Mouse (Mus musculus): ENCODE measurements around the gene Dpysl4.

The Dpysl4 gene

DNA sequence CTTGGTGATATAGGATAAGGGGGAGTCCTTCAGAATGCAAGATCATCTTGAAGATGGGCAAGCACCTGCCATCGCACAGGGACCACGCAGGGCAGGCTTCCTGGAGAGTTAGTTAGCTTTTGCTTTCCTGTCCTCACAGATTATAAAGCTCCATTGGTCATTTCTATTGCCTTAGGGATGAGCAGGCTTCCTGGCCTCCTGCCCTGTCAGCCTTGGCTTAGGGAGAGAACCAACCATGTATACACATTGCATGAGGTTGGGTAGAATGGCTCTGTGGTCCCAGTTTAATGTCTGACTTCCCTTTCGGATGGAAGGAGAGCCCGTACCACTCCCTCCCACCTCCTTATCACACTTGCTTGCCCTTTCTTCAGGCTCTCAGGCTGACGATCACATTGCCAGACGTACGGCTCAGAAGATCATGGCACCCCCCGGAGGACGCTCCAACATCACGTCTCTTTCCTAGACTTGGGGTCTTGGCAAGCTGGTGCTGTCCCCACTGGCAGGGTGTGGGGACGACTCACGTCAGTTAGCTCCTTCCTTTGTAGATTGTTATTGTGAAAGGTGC, 14.8 kb downstream of the Dpysl4 start:
- DNase-seq: peak; percentile 53

GRCm38 (mm10) chr7:139101286-139101804, 15.5 kb downstream of the Dpysl4 start:
- DNase-seq: peak; percentile 52

GRCm38 (mm10) chr7:139101826-139102225, 16.0 kb downstream of the Dpysl4 start:
- peak; percentile 90 for DNase-seq

- DNase-seq: peak; percentile 61
These were observed 18.2 kb downstream of the Dpysl4 start for GRCm38 (mm10) chr7:139103960-139104381.

GRCm38 (mm10) chr7:139105076-139105475, 19.3 kb downstream of the Dpysl4 start:
- peak; percentile 48 for DNase-seq

- peak; percentile 93 for DNase-seq
These were observed 19.9 kb downstream of the Dpysl4 start for GRCm38 (mm10) chr7:139105705-139106104.

DNA sequence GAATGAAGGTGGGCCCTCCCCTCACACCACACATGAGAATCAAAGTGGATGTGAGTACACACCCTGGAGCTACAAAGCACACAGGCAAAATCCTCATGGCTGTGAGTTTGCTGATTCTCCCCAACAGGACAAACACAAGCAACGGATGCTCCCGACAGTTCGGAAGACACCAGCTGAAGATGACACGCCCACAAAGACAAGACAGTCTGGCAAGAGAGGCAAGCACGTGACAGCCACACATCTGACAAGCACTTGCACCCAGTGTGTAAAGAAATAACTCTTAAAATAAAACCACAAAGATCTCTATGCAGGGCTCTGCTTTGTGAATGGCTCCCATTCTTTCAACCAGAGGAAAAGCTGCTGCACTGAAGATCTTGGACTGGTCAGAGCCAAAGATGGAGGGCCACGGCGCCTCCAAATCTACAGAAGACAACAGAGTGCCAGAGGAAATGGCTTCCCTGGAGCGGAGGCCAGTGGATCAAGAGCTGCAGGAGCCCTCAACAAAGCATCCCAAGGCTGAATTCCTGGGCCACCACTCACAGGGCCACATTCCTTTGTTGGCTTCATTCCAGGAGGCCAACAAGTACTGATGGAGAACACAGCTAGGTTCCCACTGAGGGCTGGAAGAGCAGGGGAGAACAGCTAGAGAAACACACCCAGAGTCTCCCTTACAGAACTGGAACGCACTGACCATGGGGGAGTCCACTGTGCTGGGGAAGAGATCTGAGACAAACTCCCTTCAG, 22.3 kb downstream of the Dpysl4 start:
- DNase-seq: no peak

DNA sequence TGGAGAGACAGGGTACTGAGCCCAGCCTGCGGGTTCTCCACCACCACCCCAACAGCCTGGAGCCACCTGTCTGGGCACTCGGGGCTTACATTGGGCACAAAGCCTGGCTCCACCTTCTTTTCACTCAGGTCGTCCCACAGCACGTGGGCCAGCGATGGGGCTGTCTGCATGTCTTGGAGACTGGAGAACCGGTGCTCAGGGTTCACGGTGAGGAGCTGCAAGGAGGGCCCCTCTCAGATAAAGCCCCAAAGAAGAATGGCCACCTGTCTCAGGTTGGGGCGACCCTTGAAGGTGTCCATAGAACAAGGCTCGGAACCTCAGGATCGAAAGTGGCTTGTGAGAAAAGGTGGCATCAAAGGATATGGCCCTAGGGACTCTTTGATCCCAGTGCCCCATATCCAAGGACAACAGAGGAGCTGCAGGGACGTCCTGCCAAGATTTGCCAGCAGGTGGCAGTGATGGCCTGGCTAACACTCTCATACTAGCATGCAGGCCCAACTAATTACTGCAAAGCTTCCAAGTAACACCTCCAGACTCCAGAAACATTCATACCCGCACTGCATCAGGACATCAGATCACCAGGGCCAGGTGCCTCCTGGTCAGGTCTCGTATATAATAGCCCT, 33.5 kb downstream of the Dpysl4 start:
- DNase-seq: peak; percentile 90

DNA sequence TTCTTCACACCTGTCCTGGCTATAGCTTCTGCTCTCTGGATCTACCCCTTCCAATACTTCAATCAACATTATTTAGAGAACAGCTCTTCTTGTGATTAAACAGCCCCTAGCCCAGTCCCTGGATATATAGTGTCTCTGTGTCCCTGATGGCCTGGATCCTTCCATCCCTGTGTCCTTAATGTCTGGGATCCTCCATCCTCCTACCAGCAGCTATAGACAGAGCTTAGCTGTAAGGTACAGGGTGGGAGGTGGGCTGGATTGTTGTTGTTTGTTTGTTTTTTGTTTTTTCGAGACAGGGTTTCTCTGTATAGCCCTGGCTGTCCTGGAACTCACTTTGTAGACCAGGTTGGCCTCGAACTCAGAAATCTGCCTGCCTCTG, 34.0 kb downstream of the Dpysl4 start:
- no peak for DNase-seq

DNA sequence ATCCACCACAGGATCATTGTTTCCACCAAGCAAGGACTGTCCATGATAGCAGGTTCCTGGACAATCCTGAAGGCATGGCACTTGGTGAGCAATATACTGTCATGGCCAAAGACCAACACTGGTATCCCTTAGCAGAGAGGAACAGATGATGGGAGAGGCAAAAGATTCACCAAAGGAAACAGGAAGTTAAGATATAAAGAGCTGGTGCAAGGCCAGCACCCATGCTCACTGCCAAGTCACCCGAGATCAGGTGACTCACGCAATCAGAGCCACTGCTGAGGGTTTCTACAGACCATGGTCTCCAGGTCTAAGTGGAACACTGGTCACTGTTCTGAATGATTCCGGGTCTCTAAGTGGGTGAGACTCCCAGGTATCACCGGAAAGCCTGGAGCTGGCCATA, 40.1 kb downstream of the Dpysl4 start:
- DNase-seq: no peak

GRCm38 (mm10) chr7:139126549-139126948, 40.7 kb downstream of the Dpysl4 start:
- no peak for DNase-seq

GRCm38 (mm10) chr7:139128994-139129393, 43.2 kb downstream of the Dpysl4 start:
- no peak for DNase-seq

DNA sequence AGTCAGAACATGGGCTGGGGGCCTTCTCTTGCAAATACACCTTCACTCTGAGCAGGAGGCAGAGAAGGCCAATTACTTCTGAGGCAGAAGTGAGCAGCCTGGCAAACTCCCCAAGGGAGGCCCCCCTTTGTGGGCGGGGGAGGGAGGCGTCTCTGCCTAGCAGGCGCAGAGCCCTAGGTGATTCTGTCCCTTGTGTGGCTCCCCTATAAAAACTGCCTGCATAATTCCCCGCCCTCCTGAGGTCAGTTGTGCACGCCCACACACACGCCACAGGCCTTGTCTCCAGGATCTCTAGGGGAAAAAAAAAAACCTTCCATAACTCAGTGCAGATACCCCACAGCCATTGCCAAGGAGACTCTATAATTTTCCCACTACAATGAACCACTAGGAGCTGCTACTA, 44.6 kb downstream of the Dpysl4 start:
- DNase-seq: no peak

GRCm38 (mm10) chr7:139131538-139131937, 45.7 kb downstream of the Dpysl4 start:
- DNase-seq: no peak

DNA sequence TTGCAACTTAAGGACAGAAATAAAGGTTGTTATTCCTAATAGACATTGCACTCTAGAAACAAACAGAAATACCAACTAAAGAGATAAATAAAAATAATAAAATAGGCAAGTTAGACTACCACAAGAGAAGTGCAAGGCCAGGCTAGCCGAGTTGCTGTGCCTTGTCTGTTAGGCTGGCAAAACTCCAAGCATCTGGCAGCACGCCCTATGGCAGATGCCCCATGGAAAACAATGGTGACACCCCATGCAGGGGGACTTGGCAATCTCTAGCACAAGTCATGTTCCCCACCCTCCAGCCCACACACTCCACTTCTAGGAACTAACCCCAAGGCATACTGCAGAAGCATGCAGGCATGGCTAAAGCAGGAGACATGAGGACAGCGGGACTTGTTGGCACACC, 47.6 kb downstream of the Dpysl4 start:
- DNase-seq: peak; percentile 67

- no peak for DNase-seq
These were observed 49.4 kb downstream of the Dpysl4 start for GRCm38 (mm10) chr7:139135236-139135635.

GRCm38 (mm10) chr7:139136906-139137491, 51.2 kb downstream of the Dpysl4 start:
- DNase-seq: no peak

DNA sequence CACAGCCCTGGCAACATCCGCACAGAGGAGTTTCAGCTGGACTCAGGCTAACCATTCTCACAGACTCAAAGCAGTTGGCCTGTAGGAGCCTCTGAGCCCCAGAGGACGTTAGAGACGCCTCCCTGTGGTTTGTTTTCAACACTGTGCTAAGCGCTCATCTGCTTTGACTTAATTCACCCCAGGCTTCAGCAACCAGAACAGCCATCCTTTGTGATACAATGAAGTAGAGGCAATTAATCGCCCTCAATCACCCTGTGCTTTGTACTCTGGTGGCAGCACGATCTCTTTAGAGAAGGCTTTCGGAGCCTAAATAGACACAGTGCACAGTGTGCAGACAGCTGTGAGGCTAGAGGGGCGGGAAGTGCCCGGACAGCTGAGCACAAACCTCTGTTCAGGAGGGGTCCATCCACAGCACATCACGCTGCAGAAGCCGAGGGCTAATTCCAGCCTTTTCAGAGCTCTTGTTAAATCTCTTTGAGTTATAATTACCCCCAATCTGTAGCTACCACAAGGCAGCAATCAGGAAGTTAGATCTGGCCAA, 54.2 kb downstream of the Dpysl4 start:
- DNase-seq: no peak

DNA sequence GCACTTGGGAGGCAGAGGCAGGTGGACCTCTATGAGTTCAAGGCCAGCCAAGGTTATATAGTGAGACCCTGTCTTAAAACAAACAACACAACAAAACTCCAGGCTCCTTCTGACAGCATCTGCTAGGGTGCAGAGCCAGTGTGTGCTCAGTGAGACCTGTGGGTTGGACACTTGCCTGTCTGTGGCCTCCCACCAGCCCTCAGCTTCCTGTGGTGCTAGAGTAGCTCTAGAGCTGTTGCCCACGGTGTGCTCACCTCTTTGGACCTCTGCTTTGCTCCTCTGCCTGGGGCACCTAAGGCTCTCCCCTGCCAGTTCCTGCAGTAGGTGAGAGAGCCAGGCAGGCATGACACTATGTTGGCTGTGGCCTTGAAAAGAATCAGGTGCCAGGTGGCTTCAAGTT, 58.0 kb downstream of the Dpysl4 start:
- no peak for DNase-seq

- DNase-seq: no peak
These were observed 60.1 kb downstream of the Dpysl4 start for GRCm38 (mm10) chr7:139145891-139146290.

GRCm38 (mm10) chr7:139147360-139147759, 61.6 kb downstream of the Dpysl4 start:
- DNase-seq: no peak

DNA sequence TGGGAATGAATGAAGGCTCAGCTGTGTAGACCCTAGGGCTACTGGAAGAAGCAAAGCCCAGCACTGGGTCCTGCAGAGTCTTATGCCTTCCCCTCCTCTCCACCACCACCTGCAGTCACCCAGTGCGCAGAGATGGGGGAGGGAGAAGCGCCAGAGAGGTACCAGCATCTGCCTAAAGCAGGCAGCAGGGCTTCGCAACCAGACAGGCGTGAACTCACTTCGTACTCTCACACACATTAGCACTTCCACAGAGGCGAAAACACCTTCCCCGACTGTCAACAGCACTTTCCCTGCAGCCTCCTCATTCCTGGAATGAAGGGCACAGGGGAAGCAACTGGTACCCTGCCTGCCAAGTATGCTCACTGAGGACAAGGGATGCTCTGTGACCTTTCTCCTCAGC, 63.6 kb downstream of the Dpysl4 start:
- no peak for DNase-seq

DNA sequence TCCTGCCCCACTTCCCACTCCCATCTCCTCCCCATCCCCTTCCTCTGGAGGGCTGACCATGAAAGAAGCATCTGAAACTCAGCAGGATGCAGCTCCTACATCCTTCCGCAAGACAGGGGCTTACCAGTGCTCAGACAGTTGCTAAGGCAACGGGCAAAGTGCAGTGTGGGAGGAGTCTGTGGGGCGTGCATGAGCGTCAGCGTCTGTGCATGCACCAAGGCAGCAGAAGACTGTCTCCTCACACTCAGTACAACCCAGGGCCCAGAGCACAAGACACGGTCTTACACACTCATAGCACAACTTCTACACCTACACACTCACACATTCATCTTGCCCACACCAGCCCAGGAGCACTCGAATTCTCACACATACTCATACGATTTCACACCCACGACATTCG, 65.3 kb downstream of the Dpysl4 start:
- no peak for DNase-seq
